Mouse (Mus musculus): ENCODE data around the gene Sdccag8. TPM values are rescaled to one million over a fixed set of nuclear protein-coding genes. Genes with fewer than 3 reads are reported as not detected.

The Sdccag8 gene
- 3.0 and 3.7 TPM in 2 replicates for polyA plus RNA-seq (2012)

GRCm38 (mm10) chr1:176814591-176815062 is at the start of gene Sdccag8:
TSS of gene Sdccag8 (plus strand) at chr1:176814660.

GRCm38 (mm10) chr1:176814036-176814420 is 432 bp upstream of the Sdccag8 start, which contains the start of gene Cep170:
TSS of gene Cep170 (minus strand) at chr1:176814067.

Other genes starting within 250 kb of the Sdccag8 start
- 0.95 and 1.7 TPM in 2 replicates for gene Cep170, start 593 bp upstream of the Sdccag8 start, polyA plus RNA-seq (2012)